Mouse (Mus musculus) midbrain, embryonic 13.5 days (tissue): ENCODE results near the gene Gtpbp1. TPM values are rescaled to one million over a fixed set of nuclear protein-coding genes. Genes with fewer than 3 reads are reported as not detected.
A peak's percentile ranks its signal among the peaks of the same experiment; 100 is the strongest.

Experiments used
- ATAC-seq: fragments of 200-750 bp; cut with Nextera tagmentation; 2 replicates; pipeline ENCODE4 v1.8.0; 2017; ENCODE audit warnings: mild to moderate bottlenecking, moderate TSS enrichment, moderate library complexity
- H3K27ac ChIP-seq: fragments of 300-500 bp; sonication (generic); 2 replicates; pipeline ENCODE4 v1.5.1; 2015; ENCODE audit warnings: inconsistent platforms, mild to moderate bottlenecking, moderate library complexity
- H3K27me3 ChIP-seq: fragments of 300-500 bp; sonication (generic); 2 replicates; pipeline ENCODE4 v1.6.1; 2015; ENCODE audit warnings: mild to moderate bottlenecking, inconsistent platforms
- H3K36me3 ChIP-seq: fragments of 300-500 bp; sonication (generic); 2 replicates; pipeline ENCODE4 v1.6.1; 2015; ENCODE audit warnings: mild to moderate bottlenecking, inconsistent platforms
- H3K4me1 ChIP-seq: fragments of 300-500 bp; sonication (generic); replicated peaks from 2 replicates; pipeline ENCODE4 v1.6.1; 2015; ENCODE audit warnings: inconsistent platforms
- H3K4me2 ChIP-seq: fragments of 300-500 bp; sonication (generic); replicated peaks from 2 replicates; pipeline ENCODE4 v1.6.1; 2015; ENCODE audit warnings: moderate library complexity, mild to moderate bottlenecking, inconsistent platforms
- H3K4me3 ChIP-seq: fragments of 300-500 bp; sonication (generic); replicated peaks from 2 replicates; pipeline ENCODE4 v1.5.1; 2015; ENCODE audit warnings: mild to moderate bottlenecking, inconsistent platforms
- H3K9ac ChIP-seq: fragments of 300-500 bp; sonication (generic); replicated peaks from 2 replicates; pipeline ENCODE4 v1.6.1; 2015; ENCODE audit warnings: mild to moderate bottlenecking, inconsistent platforms
- H3K9me3 ChIP-seq: fragments of 300-500 bp; sonication (generic); 2 replicates; pipeline ENCODE4 v1.6.1; 2016; ENCODE audit warnings: mild to moderate bottlenecking, inconsistent platforms
- WGBS: fragments of 180-500 bp; shearing (Covaris S2); methylation state at CpG from one replicate; pipeline ENCODE4 v1.1.7; 2015; 5-methylcytosine and 5-hydroxymethylcytosine counted together
- polyA plus RNA-seq: library from polyadenylated mRNA; unstranded; fragments of >200 nt; fragmentation: Nextera tagmentation; extraction: Ambion mirVana; gene quantifications from 2 replicates; pipeline ENCODE4 v1.2.1, GENCODE M21; 2015

The Gtpbp1 gene
- polyA plus RNA-seq, 1 experiment from 2014 or later: 49.1 TPM

DNA sequence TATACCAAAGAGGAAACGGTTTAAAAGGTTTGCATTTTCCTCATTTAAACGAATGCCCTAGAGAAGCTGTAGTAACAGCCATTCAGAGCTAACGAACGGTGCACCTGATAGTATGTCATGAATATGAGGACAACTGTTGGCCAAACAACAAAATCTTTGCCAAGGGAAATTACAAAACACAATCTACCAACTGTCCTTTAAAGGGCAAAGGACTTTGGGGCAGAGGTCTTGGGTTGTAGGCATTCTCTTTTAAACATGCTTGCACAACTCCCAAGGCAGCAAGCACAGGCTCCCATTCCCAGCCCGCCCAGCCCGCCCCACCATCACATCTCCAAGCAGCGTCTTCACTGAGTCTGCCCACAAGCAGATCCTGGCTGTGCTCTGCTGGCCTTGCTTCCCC is 40.9 kb downstream of the Gtpbp1 start:
- ATAC-seq: no peak
- H3K4me1 ChIP-seq: no peaks in the 10 kb centered on the region
- no peak overlapping the region for H3K9ac ChIP-seq
- no peak overlapping the region for H3K4me2 ChIP-seq
- H3K27me3 ChIP-seq: no peaks in the 10 kb centered on the region
- H3K27ac ChIP-seq: no peak overlapping the region
- WGBS: 92% methylated on average over 7 of the region's 7 CpGs
- no peak overlapping the region for H3K4me3 ChIP-seq
- H3K9me3 ChIP-seq: no peaks in the 10 kb centered on the region
- H3K36me3 ChIP-seq: peaks cover 93% of the 10 kb centered on the region

DNA sequence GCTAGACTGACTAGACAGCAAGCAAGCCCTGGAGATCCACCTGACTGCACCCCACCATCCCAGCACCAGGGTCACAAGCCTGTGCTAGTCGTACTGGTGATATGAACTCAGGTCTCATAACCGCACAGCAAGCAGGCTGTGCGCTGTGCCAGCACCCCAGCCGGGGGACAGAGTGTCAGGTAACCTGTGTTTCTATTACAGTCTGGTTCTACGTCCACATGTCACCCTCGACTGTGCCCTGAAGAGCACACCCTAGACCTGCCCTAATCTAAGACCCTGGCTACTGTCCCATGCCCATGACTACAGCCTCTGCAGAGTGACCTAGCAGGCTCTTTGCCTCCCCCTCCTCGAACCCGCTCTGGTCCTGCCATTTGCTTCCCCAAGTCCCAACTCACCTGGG is 42.5 kb downstream of the Gtpbp1 start:
- WGBS: 97% methylated on average over 8 of the region's 8 CpGs
- Histone ChIP-seq H3K9me3 (no peaks in the 10 kb centered on the region), H3K4me1 (no peaks in the 10 kb centered on the region), H3K27ac (no peak overlapping the region), H3K9ac (no peak overlapping the region), H3K4me3 (no peak overlapping the region), H3K4me2 (no peak overlapping the region), H3K36me3 (peaks cover 93% of the 10 kb centered on the region), H3K27me3 (no peaks in the 10 kb centered on the region)
- no peak for ATAC-seq

DNA sequence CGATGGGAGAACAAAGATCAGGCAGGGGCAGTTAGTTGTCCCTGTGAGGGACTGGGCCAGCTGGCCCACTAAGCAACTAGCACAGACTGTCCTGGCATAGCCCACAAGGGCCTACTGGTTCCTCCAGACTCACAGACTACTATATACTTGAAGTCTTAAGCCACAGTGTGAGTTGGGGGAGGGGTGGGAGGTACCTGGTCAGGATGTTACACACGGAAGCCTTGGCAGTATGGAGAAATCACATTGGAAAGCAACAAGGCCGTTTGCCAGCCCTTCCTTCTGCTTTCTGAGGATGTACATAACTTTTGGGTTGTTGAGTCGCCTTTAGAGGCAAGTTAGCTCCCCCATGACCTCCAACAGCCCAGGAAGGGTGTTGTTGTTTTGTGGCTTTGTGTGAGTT is 43.0 kb downstream of the Gtpbp1 start:
- Histone ChIP-seq H3K4me3 (no peak overlapping the region), H3K27me3 (no peaks in the 10 kb centered on the region), H3K4me2 (no peak overlapping the region), H3K27ac (no peak overlapping the region), H3K4me1 (peaks cover 3% of the 10 kb centered on the region; the same call in 1 of the 2 replicates), H3K9ac (no peak overlapping the region), H3K36me3 (peaks cover 93% of the 10 kb centered on the region), H3K9me3 (no peaks in the 10 kb centered on the region)
- WGBS: 86% methylated on average over 4 of the region's 4 CpGs
- no peak for ATAC-seq

DNA sequence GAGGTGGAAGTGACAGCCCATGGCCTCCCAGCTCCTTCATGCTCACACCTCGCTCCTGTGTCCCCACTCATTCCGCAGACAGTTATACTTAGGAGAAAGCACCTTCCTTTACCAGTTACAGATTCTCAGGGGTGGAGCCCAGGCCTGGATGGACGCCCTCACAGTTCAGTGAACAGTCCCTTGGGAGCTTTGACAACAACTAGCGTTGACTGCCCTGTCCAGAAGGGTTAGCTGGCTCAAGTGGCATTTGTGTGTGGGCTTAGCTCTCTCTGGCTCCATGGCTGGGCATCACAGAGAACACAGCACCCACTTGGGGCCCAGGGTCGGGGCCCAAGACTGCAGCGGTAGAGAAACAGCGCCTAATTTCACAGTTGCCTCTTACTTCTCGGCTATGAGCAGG is 43.7 kb downstream of the Gtpbp1 start:
- ATAC-seq: no peak
- WGBS: 87% methylated on average over 8 of the region's 8 CpGs
- Histone ChIP-seq H3K9ac (no peak overlapping the region), H3K27ac (no peak overlapping the region), H3K4me1 (peaks cover 8% of the 10 kb centered on the region; the same call in 1 of the 2 replicates), H3K9me3 (no peaks in the 10 kb centered on the region), H3K4me3 (no peak overlapping the region), H3K36me3 (peaks cover 93% of the 10 kb centered on the region), H3K27me3 (no peaks in the 10 kb centered on the region), H3K4me2 (no peak overlapping the region)

DNA sequence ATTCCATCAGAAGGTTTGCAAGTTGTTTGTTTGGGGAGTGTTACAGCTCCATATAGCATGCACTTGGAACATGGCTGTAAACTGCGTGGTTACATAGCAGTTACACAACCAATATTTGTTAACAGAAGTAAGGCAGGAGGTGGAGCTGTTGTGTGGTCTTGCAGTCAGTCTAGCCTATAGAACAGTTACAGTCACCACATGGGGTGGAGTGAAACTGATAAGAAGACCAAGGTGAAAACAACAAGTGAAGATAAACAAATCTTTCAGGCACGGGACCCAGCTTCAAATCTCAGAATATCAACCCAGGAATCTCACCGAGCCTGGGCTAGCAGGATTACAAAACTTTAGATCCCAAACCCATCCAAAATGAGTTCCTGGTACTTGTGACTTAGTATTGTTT is 50.1 kb downstream of the Gtpbp1 start:
- no peak for ATAC-seq
- Histone ChIP-seq H3K27me3 (no peaks in the 10 kb centered on the region), H3K4me3 (peak overlapping the region; percentile 97), H3K4me2 (peak overlapping the region; percentile 67), H3K36me3 (peaks cover 39% of the 10 kb centered on the region), H3K9ac (peak overlapping the region; percentile 89), H3K4me1 (peaks cover 36% of the 10 kb centered on the region), H3K9me3 (no peaks in the 10 kb centered on the region), H3K27ac (no peak overlapping the region)
- WGBS: 84% methylated on average over 3 of the region's 3 CpGs

DNA sequence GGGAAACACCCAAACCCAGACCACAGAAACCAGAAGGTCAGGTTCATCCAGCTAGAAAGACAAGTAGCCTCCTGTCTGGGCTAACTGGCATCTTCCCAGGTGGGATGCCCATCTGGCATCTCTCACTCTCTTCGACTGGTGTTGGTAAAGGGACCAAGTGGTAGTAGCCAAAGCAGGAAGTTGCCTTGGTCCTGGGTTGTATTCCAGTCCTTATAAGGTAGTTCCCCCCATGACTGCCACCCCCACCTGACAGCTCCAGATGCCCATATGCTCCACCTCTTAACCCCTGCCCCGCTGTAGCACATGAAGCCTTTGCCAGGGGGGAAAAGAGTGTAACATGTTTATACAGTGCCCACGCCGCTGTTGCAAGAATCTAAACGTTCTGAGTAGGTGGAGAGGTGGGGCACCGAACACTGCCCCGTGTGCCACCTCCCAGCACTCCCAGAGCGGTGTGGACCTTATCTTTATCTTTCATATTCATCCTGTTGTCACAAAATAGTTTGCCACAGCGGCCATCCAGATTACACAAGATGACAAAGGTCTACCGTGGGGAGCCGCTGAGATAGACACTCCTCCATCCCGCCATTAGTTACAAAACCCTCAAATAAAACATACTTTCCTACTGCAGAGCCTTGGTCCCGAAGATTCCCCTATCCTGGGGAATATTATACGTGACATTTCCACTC is 50.7 kb downstream of the Gtpbp1 start:
- 35% methylated on average over 14 of the region's 14 CpGs for WGBS
- Histone ChIP-seq H3K9me3 (no peaks in the 10 kb centered on the region), H3K4me2 (peak overlapping the region; percentile 67), H3K9ac (peak overlapping the region; percentile 89), H3K4me1 (peaks cover 36% of the 10 kb centered on the region), H3K36me3 (peaks cover 35% of the 10 kb centered on the region), H3K4me3 (peak overlapping the region; percentile 97), H3K27me3 (no peaks in the 10 kb centered on the region), H3K27ac (peak overlapping the region; percentile 66; the same call in 1 of the 2 replicates)
- ATAC-seq: no peak

GRCm38 (mm10) chr15:79741921-79742705 is 51.5 kb downstream of the Gtpbp1 start, which contains the start of gene Sun2:
Sun2 (minus strand) TSS chr15:79742536.
- no peaks in the 10 kb centered on the region for H3K9me3 ChIP-seq
- peak within 1 kb of the TSS; percentile 97 for H3K4me3 ChIP-seq
- H3K4me2 ChIP-seq: peak within 1 kb of the TSS; percentile 67
- H3K36me3 ChIP-seq: peaks cover 27% of the 10 kb centered on the region
- peaks cover 36% of the 10 kb centered on the region for H3K4me1 ChIP-seq
- peak within 1 kb of the TSS; percentile 89 for H3K9ac ChIP-seq
- H3K27me3 ChIP-seq: no peaks in the 10 kb centered on the region
- WGBS: under 1% methylated on average over 92 of the region's 93 CpGs
- peak within 1 kb of the TSS; percentile 66 for H3K27ac ChIP-seq
- peak; percentile 97 for ATAC-seq

DNA sequence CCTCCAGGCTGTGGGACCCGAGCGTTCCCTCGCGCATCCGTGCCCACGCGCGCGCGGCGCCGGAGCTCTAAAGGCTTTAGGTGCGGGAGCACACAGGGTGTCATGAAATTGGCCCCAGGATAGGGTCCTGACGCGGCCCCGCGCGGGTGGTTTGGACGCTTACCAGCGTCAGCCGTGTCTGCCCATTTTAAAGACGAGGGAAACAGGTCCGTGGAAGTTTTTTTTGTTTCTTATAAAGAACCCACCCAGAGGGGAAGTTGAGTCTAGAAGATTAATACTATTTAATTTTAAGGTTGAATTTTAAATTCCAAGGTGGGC is 52.0 kb downstream of the Gtpbp1 start:
- H3K27me3 ChIP-seq: no peaks in the 10 kb centered on the region
- H3K27ac ChIP-seq: peak overlapping the region; percentile 45; the same call in 1 of the 2 replicates
- peak; percentile 68; the same call in 1 of the 2 replicates for ATAC-seq
- peak overlapping the region; percentile 89 for H3K9ac ChIP-seq
- H3K36me3 ChIP-seq: peaks cover 22% of the 10 kb centered on the region
- H3K4me1 ChIP-seq: peaks cover 36% of the 10 kb centered on the region
- H3K9me3 ChIP-seq: no peaks in the 10 kb centered on the region
- WGBS: under 1% methylated on average over 23 of the region's 23 CpGs
- H3K4me3 ChIP-seq: peak overlapping the region; percentile 97
- peak overlapping the region; percentile 67 for H3K4me2 ChIP-seq

DNA sequence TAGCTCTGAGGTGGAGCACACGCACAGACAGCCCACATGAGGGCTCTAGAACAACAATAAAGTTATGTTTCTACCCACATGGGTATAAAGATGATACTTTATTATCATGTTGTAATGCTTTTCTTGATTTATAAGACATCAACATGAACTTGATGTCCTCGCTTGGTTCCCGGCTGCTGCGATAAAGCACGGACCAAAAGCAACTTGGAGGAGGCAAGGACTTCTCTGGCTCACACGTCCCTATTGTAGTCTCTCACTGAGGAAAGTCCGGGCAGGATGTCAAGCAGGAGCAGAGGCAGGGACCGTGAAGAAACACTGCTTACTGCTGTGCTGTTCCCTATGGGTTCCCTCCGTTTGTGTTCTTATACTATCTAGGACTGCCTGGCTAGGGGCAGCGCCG is 53.4 kb downstream of the Gtpbp1 start:
- Histone ChIP-seq H3K27me3 (no peaks in the 10 kb centered on the region), H3K27ac (no peak overlapping the region), H3K9ac (no peak overlapping the region), H3K36me3 (peaks cover 8% of the 10 kb centered on the region), H3K4me3 (no peak overlapping the region), H3K4me2 (no peak overlapping the region), H3K9me3 (no peaks in the 10 kb centered on the region), H3K4me1 (peaks cover 31% of the 10 kb centered on the region)
- no peak for ATAC-seq
- WGBS: 92% methylated on average over 11 of the region's 11 CpGs

GRCm38 (mm10) chr15:79744742-79745141 is 54.1 kb downstream of the Gtpbp1 start:
- no peak for ATAC-seq
- Histone ChIP-seq H3K27me3 (no peaks in the 10 kb centered on the region), H3K27ac (no peak overlapping the region), H3K4me1 (peaks cover 25% of the 10 kb centered on the region), H3K4me2 (no peak overlapping the region), H3K9ac (no peak overlapping the region), H3K4me3 (no peak overlapping the region), H3K9me3 (no peaks in the 10 kb centered on the region), H3K36me3 (peaks cover under 1% of the 10 kb centered on the region; the same call in 1 of the 2 replicates)
- 84% methylated on average over 8 of the region's 8 CpGs for WGBS

- Histone ChIP-seq H3K4me2 (no peak overlapping the region), H3K36me3 (no peaks in the 10 kb centered on the region), H3K4me3 (no peak overlapping the region), H3K9me3 (no peaks in the 10 kb centered on the region), H3K9ac (0 out of 2 replicates have a peak overlapping the region, but pooled peaks have one; percentile 6), H3K27me3 (no peaks in the 10 kb centered on the region), H3K4me1 (peaks cover 19% of the 10 kb centered on the region), H3K27ac (no peak overlapping the region)
- ATAC-seq: no peak
- WGBS: 86% methylated on average over 10 of the region's 10 CpGs
These were observed 54.7 kb downstream of the Gtpbp1 start for GRCm38 (mm10) chr15:79745312-79745711.

DNA sequence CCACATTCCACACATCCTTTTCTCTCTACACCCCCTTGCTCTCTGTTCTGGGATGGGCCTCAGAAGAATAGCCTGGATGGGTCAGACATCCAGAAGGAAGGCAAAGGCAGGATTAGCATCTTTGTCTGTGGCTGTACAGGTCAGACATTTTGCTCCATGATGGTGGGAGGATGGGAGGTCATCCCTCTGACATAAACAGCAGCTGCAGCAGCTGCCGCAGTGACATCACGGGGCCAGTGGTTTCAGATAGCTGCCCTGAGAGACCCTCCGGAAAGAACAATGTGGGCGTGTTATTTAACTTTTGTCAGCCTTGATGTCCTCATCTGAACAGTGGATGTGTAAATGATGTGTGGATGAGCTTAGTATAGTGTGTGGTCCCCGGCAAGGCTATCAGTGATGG is 55.2 kb downstream of the Gtpbp1 start:
- no peak for ATAC-seq
- Histone ChIP-seq H3K27ac (no peak overlapping the region), H3K36me3 (no peaks in the 10 kb centered on the region), H3K9ac (no peak overlapping the region), H3K4me3 (no peak overlapping the region), H3K27me3 (no peaks in the 10 kb centered on the region), H3K9me3 (no peaks in the 10 kb centered on the region), H3K4me2 (no peak overlapping the region), H3K4me1 (peaks cover 14% of the 10 kb centered on the region)
- WGBS: 94% methylated on average over 5 of the region's 5 CpGs
